Mouse (Mus musculus) megakaryocyte, embryonic 14.5 days (primary cell): ENCODE measurements around the gene Atp1a2.

Experiments
- FLI1 ChIP-seq: IDR thresholded peaks from 2 replicates; pipeline ENCODE4 v1.6.1; 2012; ENCODE audit warnings: low read length, inconsistent platforms, mixed read lengths
- GATA1 ChIP-seq: IDR thresholded peaks from 3 replicates; pipeline ENCODE4 v1.6.1; 2012; ENCODE audit warnings: mixed read lengths, low read length, inconsistent platforms, borderline replicate concordance

- TF ChIP-seq GATA1: no peak
- no peak for TF ChIP-seq FLI1
Measured at GRCm38 (mm10) chr1:172293449-172293848, 4.4 kb downstream of the Atp1a2 start.
